Mouse (Mus musculus) liver, embryonic 14.5 days (tissue): Measurements from ENCODE around the gene Erp29. TPM values are rescaled to one million over a fixed set of nuclear protein-coding genes. Genes with fewer than 3 reads are reported as not detected.

Experiments used
- ATAC-seq: fragments of 200-750 bp; cut with Nextera tagmentation; 2 replicates; pipeline ENCODE4 v1.8.0; 2017; ENCODE audit warnings: moderate number of reproducible peaks, mild to moderate bottlenecking, moderate library complexity; ENCODE audit not compliant: insufficient read depth
- DNase-seq, 3 experiments: peaks; one replicate each; pipeline ENCODE4 v3.0.0-alpha.2; 2012 to 2013; ENCODE audit warnings: low read depth in 3 of 3, low spot score in 3 of 3
- H3K27ac ChIP-seq: fragments of 300-500 bp; sonication (generic); 2 replicates; pipeline ENCODE4 v1.5.1; 2014; ENCODE audit warnings: moderate library complexity, mild to moderate bottlenecking, control low read depth, inconsistent platforms
- H3K27me3 ChIP-seq: fragments of 300-500 bp; sonication (generic); 2 replicates; pipeline ENCODE4 v1.6.1; 2014; ENCODE audit warnings: mild to moderate bottlenecking, low read length, moderate library complexity; ENCODE audit not compliant: control insufficient read depth, insufficient read depth
- H3K36me3 ChIP-seq: fragments of 300-500 bp; sonication (generic); replicated peaks from 2 replicates; pipeline ENCODE4 v1.6.1; 2014; ENCODE audit warnings: low read depth; ENCODE audit not compliant: control insufficient read depth, insufficient read depth
- H3K4me1 ChIP-seq, 2 experiments: fragments of 200-500 bp in 1 of 2; fragments of 300-500 bp in 1 of 2; sonication (generic) in 1 of 2; replicated peaks; 2 replicates each; pipeline ENCODE4 v1.6.1; 2012 to 2014; ENCODE audit warnings: antibody characterized with exemption in 1 of 2, inconsistent platforms in 1 of 2, low read length in 1 of 2; ENCODE audit not compliant: control insufficient read depth in 2 of 2, insufficient read depth in 2 of 2
- H3K4me2 ChIP-seq: fragments of 300-500 bp; sonication (generic); 2 replicates; pipeline ENCODE4 v1.6.1; 2014; ENCODE audit warnings: low read depth, mild to moderate bottlenecking, control low read depth, moderate library complexity
- H3K4me3 ChIP-seq, 2 experiments: fragments of 200-500 bp in 1 of 2; fragments of 300-500 bp in 1 of 2; sonication (generic) in 1 of 2; 2 replicates each; pipeline ENCODE4 v1.5.1; 2012 to 2014; ENCODE audit warnings: low read depth in 2 of 2, low read length in 2 of 2, mild to moderate bottlenecking in 2 of 2, control low read depth in 1 of 2, inconsistent platforms in 1 of 2, moderate library complexity in 1 of 2; ENCODE audit not compliant: insufficient read depth in 1 of 2
- H3K9ac ChIP-seq: fragments of 300-500 bp; sonication (generic); replicated peaks from 2 replicates; pipeline ENCODE4 v1.6.1; 2014; ENCODE audit warnings: mild to moderate bottlenecking, control low read depth, moderate library complexity
- H3K9me3 ChIP-seq: fragments of 300-500 bp; sonication (generic); 2 replicates; pipeline ENCODE4 v1.6.1; 2016; ENCODE audit warnings: low read length, mixed read lengths; ENCODE audit not compliant: control insufficient read depth
- CTCF ChIP-seq: IDR thresholded peaks from 2 replicates; pipeline ENCODE4 v1.5.1; 2016; ENCODE audit warnings: antibody characterized with exemption, low read depth, control low read depth
- EP300 ChIP-seq: IDR thresholded peaks from 2 replicates; pipeline ENCODE4 v1.6.1; 2016; ENCODE audit warnings: antibody characterized with exemption, low read depth
- WGBS: fragments of 180-500 bp; shearing (Covaris S2); extraction: QIAGEN DNeasy Blood & Tissue Kit; methylation state at CpG from one replicate; pipeline ENCODE4 v1.1.7; 2014; ENCODE audit not compliant: insufficient replicate concordance; 5-methylcytosine and 5-hydroxymethylcytosine counted together
- polyA plus RNA-seq, 2 experiments: library from polyadenylated mRNA; depleted of rRNA in 1 of 2; stranded (reverse) in 1 of 2; unstranded in 1 of 2; fragments of >200 nt; fragmentation: Nextera tagmentation in 1 of 2; extraction: Ambion mirVana in 1 of 2; gene quantifications; 2 replicates each; pipeline versions ENCODE4 v1.2.1 to v1.2.3; 2012 to 2014

Gene Erp29
- polyA plus RNA-seq, 2 experiments, result 63.7 to 74.9 TPM

DNA sequence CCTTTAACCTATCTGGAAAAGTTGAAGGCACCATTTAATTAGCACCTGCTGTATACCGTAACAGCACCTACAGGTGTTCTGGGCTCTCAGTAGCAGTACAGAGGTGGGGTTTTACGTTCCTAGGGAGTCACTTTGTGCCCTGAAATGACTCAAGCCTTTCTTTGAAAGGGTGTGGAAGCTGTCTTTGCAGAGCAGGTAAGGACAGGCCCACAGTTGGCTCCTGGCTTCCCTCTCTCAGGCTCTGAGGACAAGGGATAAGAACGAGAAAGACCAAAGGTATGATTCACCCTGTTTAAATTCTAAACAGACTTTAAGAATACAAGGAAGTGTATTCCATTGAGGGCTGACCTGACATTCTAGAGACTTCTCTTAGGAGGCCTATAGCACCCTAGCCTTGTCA lies 58.9 kb downstream of the Erp29 start:
- Histone ChIP-seq H3K36me3 (no peaks in the 10 kb centered on the region), H3K9me3 (no peaks in the 10 kb centered on the region; the same call in 1 of the 2 replicates), H3K9ac (no peak overlapping the region), H3K27me3 (no peaks in the 10 kb centered on the region), H3K27ac (no peak overlapping the region), H3K4me1 (peaks cover 6 to 8% of the 10 kb centered on the region in 2 experiments), H3K4me2 (no peak overlapping the region), H3K4me3 (no peak overlapping the region)
- ATAC-seq, result no peak
- TF ChIP-seq CTCF (no peak), EP300 (no peak)
- WGBS, result 66% methylated on average over 3 of the region's 3 CpGs
- DNase-seq, result no peak

DNA sequence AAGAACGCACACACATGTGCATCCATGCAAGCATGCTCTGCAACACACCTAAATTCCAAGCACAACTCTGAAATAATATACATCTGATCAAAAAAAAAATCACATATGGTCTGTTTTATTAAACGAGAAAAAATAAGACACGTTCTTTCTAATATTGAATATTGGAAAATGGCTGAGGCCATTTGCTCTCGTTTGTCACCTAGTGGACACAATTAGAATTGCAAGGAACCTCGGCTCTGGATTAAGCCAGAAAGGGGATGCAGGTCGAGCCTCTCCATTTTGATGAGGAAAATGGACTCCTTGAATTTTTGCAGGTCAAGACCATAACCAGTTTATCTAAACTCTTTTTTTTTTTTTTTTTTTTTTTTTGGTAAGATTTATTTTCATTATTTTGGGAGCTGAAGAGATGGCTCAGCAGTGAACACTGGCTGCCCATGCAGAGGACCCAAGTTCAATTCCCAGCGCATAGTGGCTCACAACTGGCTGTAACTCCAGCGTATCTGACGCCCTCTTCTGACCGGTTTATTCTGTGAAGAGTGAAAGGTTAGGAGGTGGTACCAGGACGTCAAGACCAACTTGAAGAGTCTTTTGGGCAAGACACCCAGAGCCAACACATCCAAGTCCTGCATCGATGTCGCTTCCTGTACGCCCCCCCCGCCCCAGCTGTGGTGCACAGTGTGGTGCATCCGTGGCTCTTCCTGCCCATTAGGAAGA lies 59.5 kb downstream of the Erp29 start:
- TF ChIP-seq EP300 (no peak), CTCF (peak; percentile 79)
- Histone ChIP-seq H3K27me3 (no peaks in the 10 kb centered on the region), H3K4me1 (peaks cover 6 to 8% of the 10 kb centered on the region in 2 experiments), H3K27ac (no peak overlapping the region), H3K9me3 (no peaks in the 10 kb centered on the region; the same call in 1 of the 2 replicates), H3K36me3 (no peaks in the 10 kb centered on the region), H3K4me2 (no peak overlapping the region), H3K9ac (no peak overlapping the region), H3K4me3 (no peak overlapping the region)
- ATAC-seq, result no peak
- 49% methylated on average over 16 of the region's 16 CpGs for WGBS
- DNase-seq, result peak in 1 of 3 experiments; percentile 42

DNA sequence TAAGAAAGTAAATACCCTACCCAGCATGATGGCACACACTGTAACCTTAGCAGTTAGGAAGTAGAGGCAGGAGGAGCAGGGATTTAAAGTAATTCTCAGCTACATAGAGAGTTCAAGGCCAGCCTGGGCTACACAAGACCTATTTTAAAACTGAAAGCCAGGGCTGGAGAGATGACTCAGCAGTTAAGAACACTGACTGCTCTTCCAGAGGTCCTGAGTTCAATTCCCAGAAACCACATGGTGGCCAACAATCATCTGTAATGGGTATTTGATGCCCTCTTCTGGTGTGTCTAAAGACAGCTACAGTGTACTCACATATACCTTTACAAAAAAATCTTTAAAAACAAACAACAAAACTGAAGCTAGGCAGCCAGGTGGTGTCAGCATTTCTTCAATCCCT lies 62.6 kb downstream of the Erp29 start:
- no peak for ATAC-seq
- H3K27ac ChIP-seq, result no peak overlapping the region
- H3K36me3 ChIP-seq, result no peaks in the 10 kb centered on the region
- H3K9ac ChIP-seq, result no peak overlapping the region
- peaks cover 4% of the 10 kb centered on the region in 2 experiments; a peak in 3 of 4 replicates for H3K4me1 ChIP-seq
- DNase-seq, result no peak
- no peak overlapping the region for H3K4me2 ChIP-seq
- no peaks in the 10 kb centered on the region; the same call in 1 of the 2 replicates for H3K9me3 ChIP-seq
- no peaks in the 10 kb centered on the region; the same call in 1 of the 2 replicates for H3K27me3 ChIP-seq
- no peak overlapping the region for H3K4me3 ChIP-seq
- TF ChIP-seq CTCF (no peak), EP300 (no peak)

DNA sequence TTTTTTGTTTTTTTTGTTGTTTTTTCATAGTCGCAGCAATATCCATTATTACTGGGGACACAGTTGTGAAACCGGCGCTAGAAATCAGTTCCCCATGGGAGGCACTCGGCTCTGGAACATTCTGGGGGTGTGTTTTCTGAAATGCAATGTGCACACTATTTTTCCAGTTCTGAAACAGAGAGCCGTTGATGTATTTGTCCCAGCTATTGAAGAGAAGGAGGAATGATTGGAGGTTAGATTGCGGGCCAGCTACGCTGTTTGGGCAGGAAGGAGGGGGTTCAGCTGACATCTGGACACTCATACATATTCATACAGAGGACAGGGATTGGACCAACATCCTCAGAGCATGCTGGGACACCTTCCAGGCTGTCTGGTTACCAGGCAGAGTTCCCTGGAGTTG lies 63.2 kb downstream of the Erp29 start:
- H3K4me2 ChIP-seq, result no peak overlapping the region
- H3K9me3 ChIP-seq, result no peaks in the 10 kb centered on the region
- no peak for DNase-seq
- no peak for ATAC-seq
- TF ChIP-seq EP300, result no peak
- TF ChIP-seq CTCF, result no peak
- H3K9ac ChIP-seq, result no peak overlapping the region
- no peak overlapping the region for H3K27ac ChIP-seq
- H3K27me3 ChIP-seq, result no peaks in the 10 kb centered on the region; the same call in 1 of the 2 replicates
- H3K36me3 ChIP-seq, result no peaks in the 10 kb centered on the region
- WGBS, result 64% methylated on average over 7 of the region's 7 CpGs
- peaks cover 8 to 9% of the 10 kb centered on the region in 2 experiments for H3K4me1 ChIP-seq
- H3K4me3 ChIP-seq, result no peak overlapping the region

DNA sequence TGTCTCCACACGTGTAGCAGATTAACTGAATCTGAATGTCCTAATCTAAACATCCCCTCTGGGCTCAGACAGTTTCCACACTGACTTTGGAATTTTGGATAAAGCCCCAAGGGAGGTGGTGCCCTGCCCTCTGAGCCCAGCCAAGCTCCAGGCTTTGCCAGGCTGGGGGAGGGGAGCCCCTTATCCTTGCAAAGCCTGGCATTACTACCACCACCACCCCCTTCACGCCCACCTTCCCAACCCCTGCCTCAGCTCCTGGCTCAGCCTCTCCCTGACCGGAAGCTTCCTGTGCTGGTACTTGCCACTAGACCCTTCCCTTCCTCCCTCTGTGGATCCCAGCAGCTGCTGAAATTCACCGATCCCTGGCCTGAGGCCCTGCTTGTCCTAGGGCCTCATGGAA lies 65.2 kb downstream of the Erp29 start:
- H3K27me3 ChIP-seq, result no peaks in the 10 kb centered on the region; the same call in 1 of the 2 replicates
- no peaks in the 10 kb centered on the region for H3K9me3 ChIP-seq
- DNase-seq (no peak), ATAC-seq (no peak)
- H3K9ac ChIP-seq, result no peak overlapping the region
- H3K4me2 ChIP-seq, result no peak overlapping the region
- TF ChIP-seq CTCF (no peak), EP300 (no peak)
- 73% methylated on average over 4 of the region's 4 CpGs for WGBS
- no peak overlapping the region for H3K27ac ChIP-seq
- no peak overlapping the region for H3K4me3 ChIP-seq
- H3K4me1 ChIP-seq, result peaks cover 8 to 9% of the 10 kb centered on the region in 2 experiments
- no peaks in the 10 kb centered on the region for H3K36me3 ChIP-seq
